Comparison of ENCODE assay signal across 22 mouse cellular contexts in the genomic region with DNA sequence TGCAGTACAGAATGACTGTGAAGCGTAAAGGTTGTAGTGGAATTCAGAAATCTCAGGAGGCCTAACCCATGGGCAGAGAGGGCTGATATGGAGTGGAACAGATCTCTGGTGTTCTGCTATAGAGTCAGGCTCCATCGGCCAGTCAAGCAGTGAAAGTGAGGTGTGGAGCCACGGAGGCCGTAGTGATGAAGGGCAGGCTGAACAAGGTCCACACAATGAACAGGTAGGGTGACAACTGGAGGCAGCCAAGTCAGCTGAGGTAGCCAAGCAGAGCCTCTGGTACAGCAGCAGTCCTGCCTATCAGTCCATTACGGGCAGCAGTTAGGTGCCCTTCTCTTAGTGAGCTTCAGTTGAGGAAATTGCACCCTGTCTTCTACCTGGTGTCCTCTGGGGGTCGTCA. TPM values are rescaled to one million over a fixed set of nuclear protein-coding genes. Genes with fewer than 3 reads are reported as not detected.
DNase-seq lines count a peak whose midpoint lies in the region; ATAC-seq and TF ChIP-seq lines count a peak whose summit lies in the region.
"Had no signal": no experiment of that assay in that cellular context is flagged by ENCODE, and none has a peak within 500 bp of the region (broad histone marks: within the 10 kb centered on the region; RNA-seq: fewer than 3 reads in every experiment).

No protein-coding gene starts in this region.

- H3K9me3 ChIP-seq in kidney, embryonic 14.5 days (ENCODE audit: control insufficient read depth, low read length): no peaks in the 10 kb centered on the region
- H3K9me3 ChIP-seq in stomach, embryonic 15.5 days: no peaks in the 10 kb centered on the region
- no peaks in the 10 kb centered on the region for H3K9me3 ChIP-seq in stomach, embryonic 16.5 days (replicated peaks; ENCODE audit: control insufficient read depth, low read length)
- H3K9me3 ChIP-seq: embryonic facial prominence, embryonic 13.5 days; embryonic facial prominence, embryonic 15.5 days; forebrain, embryonic 10.5 days; forebrain, embryonic 12.5 days had no signal

- H3K4me3 ChIP-seq in kidney, adult 2 months (ENCODE audit: insufficient read depth, low read depth, low read length): no peak overlapping the region
- H3K4me3 ChIP-seq in kidney, embryonic 14.5 days (ENCODE audit: low read length): no peak overlapping the region
- H3K4me3 ChIP-seq in stomach, embryonic 15.5 days (replicated peaks): no peak overlapping the region
- H3K4me3 ChIP-seq in stomach, embryonic 16.5 days (replicated peaks; ENCODE audit: low read length): no peak overlapping the region
- H3K4me3 ChIP-seq: embryonic facial prominence, embryonic 13.5 days; embryonic facial prominence, embryonic 15.5 days; erythroblast, embryonic 14.5 days; forebrain, embryonic 10.5 days; forebrain, embryonic 12.5 days had no signal

- no peaks in the 10 kb centered on the region for H3K4me1 ChIP-seq in kidney, adult 2 months (ENCODE audit: control insufficient read depth, insufficient read depth, low read length)
- no peaks in the 10 kb centered on the region for H3K4me1 ChIP-seq in kidney, embryonic 14.5 days (ENCODE audit: control insufficient read depth, insufficient read depth, low read length)
- no peaks in the 10 kb centered on the region for H3K4me1 ChIP-seq in stomach, embryonic 15.5 days
- H3K4me1 ChIP-seq in stomach, embryonic 16.5 days (ENCODE audit: control insufficient read depth, insufficient read depth, low read length): no peaks in the 10 kb centered on the region
- H3K4me1 ChIP-seq: embryonic facial prominence, embryonic 13.5 days; embryonic facial prominence, embryonic 15.5 days; forebrain, embryonic 10.5 days; forebrain, embryonic 12.5 days had no signal

- peak; percentile 20 for DNase-seq in kidney, adult 2 months
- DNase-seq in retina, postnatal 1 day: no peak
- no peak for DNase-seq in thymus, postnatal 0 days (ENCODE audit: low spot score)
- DNase-seq: adrenal gland, adult 2 months; adrenal gland, postnatal 10 days; adrenal gland, postnatal 25 days; cerebellum, adult 11 months; cerebellum, adult 18-20 months; cerebellum, adult 8-10 months; cerebellum, adult 9-11 months; cerebellum, postnatal 14 days; cerebellum, postnatal 36 days; embryo, embryonic 11 days had no signal

- H3K4me2 ChIP-seq in kidney, embryonic 14.5 days (replicated peaks; ENCODE audit: low read depth, low read length): no peak overlapping the region
- H3K4me2 ChIP-seq in stomach, embryonic 15.5 days: no peak overlapping the region
- no peak overlapping the region for H3K4me2 ChIP-seq in stomach, embryonic 16.5 days (ENCODE audit: low read depth, low read length)
- H3K4me2 ChIP-seq: embryonic facial prominence, embryonic 13.5 days; embryonic facial prominence, embryonic 15.5 days; forebrain, embryonic 12.5 days had no signal

- H3K36me3 ChIP-seq in kidney, adult 2 months (ENCODE audit: control insufficient read depth, insufficient read depth, low read length): no peaks in the 10 kb centered on the region
- H3K36me3 ChIP-seq in kidney, embryonic 14.5 days (ENCODE audit: control insufficient read depth, insufficient read depth, low read length): no peaks in the 10 kb centered on the region
- H3K36me3 ChIP-seq in stomach, embryonic 15.5 days: no peaks in the 10 kb centered on the region
- H3K36me3 ChIP-seq in stomach, embryonic 16.5 days (ENCODE audit: control insufficient read depth, insufficient read depth, low read length): no peaks in the 10 kb centered on the region
- H3K36me3 ChIP-seq: embryonic facial prominence, embryonic 13.5 days; embryonic facial prominence, embryonic 15.5 days; forebrain, embryonic 10.5 days; forebrain, embryonic 12.5 days had no signal

- WGBS in kidney, adult 2 months: 66% methylated on average over 6 of the region's 6 CpGs
- WGBS in kidney, embryonic 14.5 days: 84% methylated on average over 6 of the region's 6 CpGs
- 83% methylated on average over 6 of the region's 6 CpGs for WGBS in stomach, embryonic 15.5 days
- WGBS in stomach, embryonic 16.5 days: 73% methylated on average over 6 of the region's 6 CpGs

- no peak for ATAC-seq in kidney, embryonic 14.5 days (ENCODE audit: low FRiP score, low TSS enrichment)
- peak; percentile 31; the same call in 1 of the 2 replicates for ATAC-seq in stomach, embryonic 15.5 days (ENCODE audit: insufficient read depth, low FRiP score, low read depth)
- ATAC-seq in stomach, embryonic 16.5 days (ENCODE audit: insufficient read depth, low FRiP score): peak; percentile 51; the same call in 1 of the 2 replicates
- ATAC-seq: forebrain, embryonic 14.5 days had no signal

- H3K27ac ChIP-seq in kidney, adult 2 months (ENCODE audit: insufficient read depth, low read depth, low read length): no peak overlapping the region
- H3K27ac ChIP-seq in kidney, embryonic 14.5 days (ENCODE audit: low read depth, low read length): no peak overlapping the region
- no peak overlapping the region for H3K27ac ChIP-seq in stomach, embryonic 15.5 days
- H3K27ac ChIP-seq in stomach, embryonic 16.5 days (ENCODE audit: low read length): peak overlapping the region; percentile 43
- H3K27ac ChIP-seq: embryonic facial prominence, embryonic 13.5 days; embryonic facial prominence, embryonic 15.5 days; forebrain, embryonic 10.5 days; forebrain, embryonic 12.5 days had no signal

- TF ChIP-seq CTCF in kidney, adult 2 months (conservative IDR thresholded peaks at IDR 0.05; ENCODE audit: insufficient read depth, insufficient read length, low read depth, low read length): no peak

- no peaks in the 10 kb centered on the region for H3K27me3 ChIP-seq in kidney, adult 2 months (replicated peaks; ENCODE audit: control insufficient read depth, insufficient read depth, low read length)
- no peaks in the 10 kb centered on the region for H3K27me3 ChIP-seq in kidney, embryonic 14.5 days (ENCODE audit: control insufficient read depth, insufficient read depth, low read length)
- no peaks in the 10 kb centered on the region for H3K27me3 ChIP-seq in stomach, embryonic 15.5 days (replicated peaks)
- no peaks in the 10 kb centered on the region for H3K27me3 ChIP-seq in stomach, embryonic 16.5 days (ENCODE audit: control insufficient read depth, insufficient read depth, low read length)
- H3K27me3 ChIP-seq: embryonic facial prominence, embryonic 13.5 days; embryonic facial prominence, embryonic 15.5 days; forebrain, embryonic 12.5 days had no signal

- TF ChIP-seq POLR2A in kidney, adult 2 months (IDR thresholded peaks at IDR 0.05; ENCODE audit: low read depth, low read length): no peak

- no peak overlapping the region for H3K9ac ChIP-seq in kidney, embryonic 14.5 days (ENCODE audit: low read depth, low read length)
- H3K9ac ChIP-seq in stomach, embryonic 15.5 days: no peak overlapping the region
- H3K9ac ChIP-seq in stomach, embryonic 16.5 days (ENCODE audit: low read length): no peak overlapping the region
- H3K9ac ChIP-seq: embryonic facial prominence, embryonic 13.5 days; embryonic facial prominence, embryonic 15.5 days; forebrain, embryonic 12.5 days had no signal

RNA-seq across cellular contexts. Expression of a gene that starts 7.4 kb away (rescaled TPM):
- polyA plus RNA-seq in kidney, adult 2 months (2012; rRNA removed): 9.5 and 9.9 TPM in 2 replicates
- polyA plus RNA-seq in kidney, embryonic 14.5 days (2014; fragmentation: Nextera tagmentation; extraction: Ambion mirVana): 5.8 and 6.9 TPM in 2 replicates
- 5.8 and 6.1 TPM in 2 replicates for polyA plus RNA-seq in stomach, embryonic 15.5 days (2015; fragmentation: Nextera tagmentation; extraction: Ambion mirVana)
- 5.7 and 6.4 TPM in 2 replicates for polyA plus RNA-seq in stomach, embryonic 16.5 days (2015; fragmentation: Nextera tagmentation; extraction: Ambion mirVana)
- polyA plus RNA-seq in thymus, postnatal 0 days (2015; fragmentation: Nextera tagmentation; extraction: Ambion mirVana): 2.5 and 2.8 TPM in 2 replicates

RNA-seq across cellular contexts. Expression of a gene that starts 24.2 kb away (rescaled TPM):
- 7.9 and 10.2 TPM in 2 replicates for polyA plus RNA-seq in kidney, adult 2 months (2012; rRNA removed)
- polyA plus RNA-seq in kidney, embryonic 14.5 days (2014; fragmentation: Nextera tagmentation; extraction: Ambion mirVana): 14.5 and 16.2 TPM in 2 replicates
- 8.7 and 10.7 TPM in 2 replicates for polyA plus RNA-seq in stomach, embryonic 15.5 days (2015; fragmentation: Nextera tagmentation; extraction: Ambion mirVana)
- 7.3 and 8.2 TPM in 2 replicates for polyA plus RNA-seq in stomach, embryonic 16.5 days (2015; fragmentation: Nextera tagmentation; extraction: Ambion mirVana)
- polyA plus RNA-seq in thymus, postnatal 0 days (2015; fragmentation: Nextera tagmentation; extraction: Ambion mirVana): 12.7 and 13.3 TPM in 2 replicates
